29 mouse cellular contexts compared by ENCODE assay signal in genomic region chr6:137162481-137162880, GRCm38 (mm10). TPM values are rescaled to one million over a fixed set of nuclear protein-coding genes. Genes with fewer than 3 reads are reported as not detected.
"Had no signal": no experiment of that assay in that cellular context is flagged by ENCODE, and none has a peak within 500 bp of the region (broad histone marks: within the 10 kb centered on the region; RNA-seq: fewer than 3 reads in every experiment).

No protein-coding gene starts in this region.

- H3K4me3 ChIP-seq: embryonic facial prominence, embryonic 10.5 days; embryonic facial prominence, embryonic 12.5 days; embryonic facial prominence, embryonic 13.5 days; embryonic facial prominence, embryonic 15.5 days; erythroblast, embryonic 14.5 days; forebrain, embryonic 10.5 days; forebrain, embryonic 12.5 days; forebrain, embryonic 13.5 days; forebrain, embryonic 15.5 days; gastrocnemius, adult 2 months; heart, adult 2 months had no signal

- ATAC-seq: forebrain, embryonic 13.5 days; forebrain, embryonic 14.5 days; forebrain, embryonic 15.5 days; forebrain, embryonic 16.5 days; forebrain, postnatal 0 days had no signal

- H3K4me2 ChIP-seq: embryonic facial prominence, embryonic 12.5 days; embryonic facial prominence, embryonic 13.5 days; embryonic facial prominence, embryonic 15.5 days; forebrain, embryonic 12.5 days; forebrain, embryonic 13.5 days; forebrain, embryonic 15.5 days had no signal

- DNase-seq: cerebellum, adult 2 months; cerebellum, adult 8-10 months; cerebellum, adult 9-10 months; cerebellum, adult 9-11 months; cerebellum, postnatal 10 days; cerebellum, postnatal 14 days; cerebellum, postnatal 25 days; cerebellum, postnatal 36 days; embryo, embryonic 11 days; forebrain, postnatal 0 days; gastrocnemius, adult 2 months; gastrocnemius, postnatal 10 days; gastrocnemius, postnatal 14 days; gastrocnemius, postnatal 25 days; gastrocnemius, postnatal 36 days; heart, adult 18-20 months; heart, adult 2 months had no signal

- H3K9ac ChIP-seq: embryonic facial prominence, embryonic 12.5 days; embryonic facial prominence, embryonic 13.5 days; embryonic facial prominence, embryonic 15.5 days; forebrain, embryonic 12.5 days; forebrain, embryonic 13.5 days; forebrain, embryonic 15.5 days; forebrain, postnatal 0 days had no signal

- H3K27ac ChIP-seq: embryonic facial prominence, embryonic 10.5 days; embryonic facial prominence, embryonic 12.5 days; embryonic facial prominence, embryonic 13.5 days; embryonic facial prominence, embryonic 15.5 days; forebrain, embryonic 10.5 days; forebrain, embryonic 12.5 days; forebrain, embryonic 13.5 days; forebrain, embryonic 15.5 days; gastrocnemius, adult 2 months; heart, adult 2 months had no signal

- H3K9me3 ChIP-seq: embryonic facial prominence, embryonic 10.5 days; embryonic facial prominence, embryonic 12.5 days; embryonic facial prominence, embryonic 13.5 days; embryonic facial prominence, embryonic 15.5 days; forebrain, embryonic 10.5 days; forebrain, embryonic 12.5 days; forebrain, embryonic 13.5 days; forebrain, embryonic 15.5 days had no signal

- H3K4me1 ChIP-seq: embryonic facial prominence, embryonic 12.5 days; forebrain, embryonic 12.5 days had no signal

- H3K27me3 ChIP-seq: embryonic facial prominence, embryonic 12.5 days; embryonic facial prominence, embryonic 13.5 days; embryonic facial prominence, embryonic 15.5 days; forebrain, embryonic 13.5 days; forebrain, embryonic 15.5 days had no signal

- H3K36me3 ChIP-seq: embryonic facial prominence, embryonic 10.5 days; embryonic facial prominence, embryonic 12.5 days; embryonic facial prominence, embryonic 15.5 days; forebrain, embryonic 10.5 days; forebrain, embryonic 12.5 days; forebrain, embryonic 15.5 days had no signal

RNA-seq across cellular contexts. Expression of gene Rerg, which starts 7.8 kb away (rescaled TPM):
- total RNA-seq: common myeloid progenitor, adult 5-6 weeks had no signal
- polyA plus RNA-seq: erythroblast, embryonic 14.5 days had no signal
